Mouse (Mus musculus) layer of hippocampus, adult 2 months (tissue): ENCODE measurements around the gene Ap3s2. TPM values are rescaled to one million over a fixed set of nuclear protein-coding genes. Genes with fewer than 3 reads are reported as not detected.

Source experiments
- DNase-seq, 2 experiments: peaks; one replicate each; pipeline ENCODE4 v3.0.0; 2022; ENCODE audit warnings: low spot score in 2 of 2
- H3K27ac ChIP-seq: fragments of 200-600 bp; 2 replicates; pipeline ENCODE4 v1.8.1; 2022
- H3K4me3 ChIP-seq: fragments of 200-600 bp; 2 replicates; pipeline ENCODE4 v1.8.1; 2022; ENCODE audit warnings: mild to moderate bottlenecking
- CTCF ChIP-seq: fragments of 200-600 bp; conservative IDR thresholded peaks from 2 replicates; pipeline ENCODE4 v1.8.1; 2022; ENCODE audit warnings: antibody characterized with exemption, mild to moderate bottlenecking, moderate library complexity
- total RNA-seq, 2 experiments: library from RNA; stranded (reverse); gene quantifications; 2 replicates each; pipeline ENCODE4 v1.2.3; 2021

Gene Ap3s2
- total RNA-seq, 2 experiments from 2014 or later: 47.4 to 49.8 TPM

- no peak for DNase-seq
- H3K4me3 ChIP-seq: no peak overlapping the region
- TF ChIP-seq CTCF: no peak
- no peak overlapping the region for H3K27ac ChIP-seq
Observed at GRCm38 (mm10) chr7:79906914-79907313, 13.5 kb downstream of the Ap3s2 start.

DNA sequence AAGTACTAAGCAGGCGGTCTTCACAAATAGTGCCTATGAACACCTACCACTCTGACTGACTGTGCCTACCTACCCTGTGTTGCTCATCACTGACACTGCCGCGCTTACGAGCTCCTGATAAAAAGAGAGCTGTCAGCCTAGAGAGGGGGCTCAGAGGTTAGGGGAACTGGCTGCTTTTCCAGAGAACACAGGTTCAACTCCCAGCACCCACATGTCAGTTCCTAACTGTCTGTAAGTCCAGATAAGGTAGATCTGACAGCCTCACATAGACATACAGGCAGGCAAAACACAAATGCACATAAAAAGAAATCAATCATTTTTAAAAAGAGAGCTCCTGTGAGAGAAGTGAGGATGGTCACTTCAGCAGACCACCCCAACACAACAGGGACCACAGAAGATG lies 15.3 kb downstream of the Ap3s2 start:
- no peak for DNase-seq
- Histone ChIP-seq H3K27ac (no peak overlapping the region), H3K4me3 (no peak overlapping the region)
- TF ChIP-seq CTCF: no peak

- DNase-seq: no peak
- H3K27ac ChIP-seq: no peak overlapping the region
- no peak overlapping the region for H3K4me3 ChIP-seq
- no peak for TF ChIP-seq CTCF
Observed at GRCm38 (mm10) chr7:79903160-79903792, 17.2 kb downstream of the Ap3s2 start.

GRCm38 (mm10) chr7:79900753-79901152 lies 19.7 kb downstream of the Ap3s2 start:
- no peak for DNase-seq
- H3K27ac ChIP-seq: no peak overlapping the region
- TF ChIP-seq CTCF: no peak

DNA sequence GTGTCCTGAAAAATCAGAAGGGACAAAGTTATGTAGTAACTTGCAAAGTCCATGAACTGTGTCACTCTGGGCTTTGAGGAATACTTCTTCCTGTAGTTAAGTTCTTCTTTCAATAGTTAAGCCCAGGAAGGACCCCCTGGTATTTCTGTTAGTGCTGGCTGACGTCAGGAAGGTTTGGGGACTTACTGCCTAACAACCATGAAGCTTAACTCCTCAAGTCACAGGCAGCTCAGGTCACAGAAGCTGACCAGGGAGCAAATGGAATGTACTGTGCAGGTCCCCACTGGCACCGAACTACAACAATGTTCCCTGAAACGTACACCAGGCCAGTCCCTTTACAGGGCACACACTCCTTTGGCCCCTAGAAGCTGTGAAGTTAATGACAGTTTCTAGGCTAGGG lies 25.2 kb downstream of the Ap3s2 start:
- no peak overlapping the region for H3K27ac ChIP-seq
- no peak overlapping the region for H3K4me3 ChIP-seq
- DNase-seq: no peak
- TF ChIP-seq CTCF: no peak

More at GRCm38 (mm10) chr7:79900753-79901152, 19.7 kb downstream of the Ap3s2 start:
- H3K4me3 ChIP-seq: no peak overlapping the region

DNA sequence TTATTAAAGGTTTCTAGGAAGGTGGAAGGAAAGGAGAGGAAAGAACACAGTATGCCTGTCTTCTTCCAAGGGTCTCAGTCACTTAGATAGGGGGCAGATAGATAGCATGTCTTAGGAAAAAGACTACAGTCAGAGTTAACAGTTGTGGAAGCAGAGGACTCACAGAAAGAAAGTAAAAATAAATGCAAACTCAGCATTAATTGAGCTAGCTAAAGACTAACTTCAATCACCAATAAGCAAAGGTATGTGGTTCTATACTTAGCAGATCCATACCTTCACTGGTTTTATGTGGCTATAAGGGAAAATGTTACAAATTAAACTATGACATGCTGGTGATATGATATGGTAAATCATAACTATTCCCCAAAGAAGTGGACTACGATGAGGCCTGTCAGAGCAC lies 25.7 kb downstream of the Ap3s2 start:
- no peak overlapping the region for H3K27ac ChIP-seq
- no peak overlapping the region for H3K4me3 ChIP-seq
- DNase-seq: no peak
- no peak for TF ChIP-seq CTCF

DNA sequence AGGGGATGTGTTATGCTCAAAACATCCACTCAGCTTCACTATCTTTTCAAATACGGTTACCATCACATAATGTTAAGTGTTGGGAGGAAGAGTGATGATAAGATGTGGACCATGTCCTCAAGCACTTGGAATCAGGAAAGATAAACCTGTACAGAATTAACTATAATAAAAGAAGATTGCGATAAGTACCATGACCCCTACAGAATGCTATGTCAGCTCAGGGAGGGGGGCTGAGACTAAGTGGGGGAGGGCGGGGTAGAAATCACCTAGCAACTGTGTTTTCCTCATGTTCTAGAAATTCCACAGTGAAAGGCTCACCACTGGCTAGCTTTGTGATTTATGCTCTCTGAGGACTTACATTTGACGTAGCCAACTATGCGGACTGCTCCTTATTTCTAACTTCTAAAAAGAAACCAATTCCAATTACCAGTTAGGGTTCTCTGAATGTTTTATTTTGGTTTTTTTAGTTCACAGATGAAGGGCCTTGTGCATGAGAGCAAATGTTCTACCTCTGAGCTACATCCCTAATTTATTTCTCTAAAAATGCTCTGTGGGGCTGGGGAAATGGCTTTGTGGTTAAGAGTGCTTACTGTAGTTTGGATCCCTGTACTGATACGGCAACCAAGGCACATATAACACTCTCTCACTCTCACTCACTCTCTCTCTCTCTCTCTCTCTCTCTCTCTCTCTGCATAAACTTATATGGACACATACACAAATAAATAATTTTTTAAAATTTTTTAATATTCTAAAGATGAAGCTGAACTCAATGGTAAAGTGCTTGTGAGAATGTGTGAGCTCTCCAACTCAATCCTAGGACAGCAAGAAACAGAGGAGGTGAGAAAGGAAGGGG lies 27.6 kb downstream of the Ap3s2 start:
- Histone ChIP-seq H3K27ac (no peak overlapping the region), H3K4me3 (no peak overlapping the region)
- TF ChIP-seq CTCF: no peak
- DNase-seq: no peak

GRCm38 (mm10) chr7:79890436-79891221 lies 29.8 kb downstream of the Ap3s2 start:
- H3K27ac ChIP-seq: no peak overlapping the region
- no peak for TF ChIP-seq CTCF
- no peak overlapping the region for H3K4me3 ChIP-seq
- no peak for DNase-seq

DNA sequence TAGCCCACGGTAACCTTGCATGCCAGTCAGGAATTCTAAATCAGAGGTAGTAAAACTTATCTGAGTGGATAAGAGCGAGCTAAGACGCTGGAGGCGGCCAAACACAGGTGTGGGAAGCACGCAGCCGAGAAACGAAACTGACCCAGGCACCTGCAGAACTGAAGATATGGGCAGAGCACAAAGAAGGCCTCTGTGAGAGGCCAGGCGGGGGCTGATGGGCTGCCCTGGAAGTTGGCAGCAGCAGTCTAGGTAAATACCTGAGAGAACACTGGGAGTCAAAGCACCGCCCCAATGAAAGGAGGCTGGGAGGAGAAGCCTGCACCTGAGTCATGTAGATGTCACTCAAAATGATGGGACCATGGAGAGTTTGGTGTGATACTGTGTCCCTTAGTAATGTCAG lies 31.8 kb downstream of the Ap3s2 start:
- no peak for DNase-seq
- TF ChIP-seq CTCF: no peak
- no peak overlapping the region for H3K4me3 ChIP-seq
- no peak overlapping the region for H3K27ac ChIP-seq

DNA sequence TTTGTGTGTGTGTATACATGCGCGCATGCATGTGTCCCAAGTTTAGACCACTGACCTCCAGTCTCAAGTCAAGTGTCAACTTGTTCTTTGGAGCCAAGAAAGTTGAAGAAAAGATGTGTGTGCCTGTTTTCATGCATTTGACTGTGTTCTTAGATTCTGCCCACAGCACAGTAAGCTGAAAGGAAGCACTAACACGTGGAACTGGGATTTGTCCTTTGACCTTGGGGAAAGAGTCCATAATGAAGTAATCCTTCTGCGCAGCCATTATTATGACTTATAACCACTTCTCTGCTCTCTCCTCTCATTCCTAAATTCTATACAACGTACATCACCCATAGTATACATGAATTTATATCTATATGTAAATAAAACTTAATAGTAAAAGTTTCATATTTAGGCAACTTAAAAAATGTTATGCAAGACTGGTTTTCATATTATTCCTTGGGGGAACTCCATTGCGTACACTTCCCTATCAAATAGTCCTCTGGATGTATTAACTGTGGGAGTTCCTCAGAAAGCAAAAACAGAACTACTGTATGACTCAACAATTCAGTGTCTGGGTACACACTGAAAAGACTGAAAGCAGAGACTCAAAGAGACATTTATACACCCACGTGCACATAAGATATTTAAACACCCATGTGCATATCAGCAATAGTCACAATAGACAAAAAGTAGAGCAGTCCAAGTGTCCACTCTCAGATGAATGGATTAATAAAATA lies 36.7 kb downstream of the Ap3s2 start:
- Histone ChIP-seq H3K4me3 (no peak overlapping the region), H3K27ac (no peak overlapping the region)
- no peak for DNase-seq
- TF ChIP-seq CTCF: no peak

DNA sequence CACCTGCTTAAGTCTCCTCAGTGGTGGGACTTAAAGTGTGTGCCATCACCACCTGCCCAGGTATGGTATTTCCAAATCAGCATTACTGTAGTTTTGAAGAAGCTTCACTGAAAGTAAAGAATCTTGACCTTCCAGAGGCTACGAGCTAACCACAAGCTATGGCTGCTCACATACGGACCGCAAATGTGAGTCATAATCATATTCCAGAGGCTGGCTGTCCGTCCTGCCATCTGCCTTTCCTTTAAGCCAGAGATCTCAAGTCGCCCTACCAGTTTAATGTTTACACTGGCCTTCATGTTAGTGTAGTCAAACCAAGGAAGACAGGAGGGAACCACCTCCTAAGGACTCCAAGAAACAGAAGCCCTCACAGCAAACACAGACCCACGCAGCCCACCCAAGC lies 38.5 kb downstream of the Ap3s2 start:
- no peak for DNase-seq
- H3K27ac ChIP-seq: no peak overlapping the region
- no peak for TF ChIP-seq CTCF
- H3K4me3 ChIP-seq: no peak overlapping the region

DNA sequence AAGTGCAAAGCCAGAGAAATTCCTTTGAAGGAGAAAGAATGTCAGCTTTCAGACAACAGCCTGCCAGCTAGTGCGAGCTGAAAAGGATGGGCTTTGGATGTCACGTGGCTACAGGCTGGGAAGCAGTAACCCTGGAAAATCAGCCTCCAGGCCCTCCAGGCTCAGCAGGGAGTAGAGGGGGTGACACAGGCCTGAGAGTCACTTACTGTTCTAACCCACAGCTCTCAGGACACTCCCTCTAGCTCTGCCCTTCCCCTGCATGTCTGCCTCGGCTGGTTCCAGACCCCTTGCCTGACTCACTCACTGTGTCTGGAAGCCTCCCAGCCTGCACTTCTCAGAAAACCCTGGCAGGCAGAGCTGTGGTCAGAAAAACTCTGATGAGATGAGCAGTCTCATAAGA lies 39.5 kb downstream of the Ap3s2 start:
- no peak for TF ChIP-seq CTCF
- DNase-seq: no peak
- H3K4me3 ChIP-seq: no peak overlapping the region
- H3K27ac ChIP-seq: 0 out of 2 replicates have a peak overlapping the region, but pooled peaks have one; percentile 7

GRCm38 (mm10) chr7:79880033-79880432 lies 40.4 kb downstream of the Ap3s2 start:
- DNase-seq: no peak
- no peak for TF ChIP-seq CTCF
- Histone ChIP-seq H3K27ac (no peak overlapping the region), H3K4me3 (no peak overlapping the region)
